Mouse (Mus musculus) CD4-positive helper T cell, adult 2 months (primary cell): ENCODE data around the gene Map3k20.

ENCODE experiments used
- DNase-seq: peaks from one replicate; pipeline ENCODE4 v3.0.0-alpha.2; 2012; ENCODE audit warnings: low read depth, missing footprints, low spot score

The Map3k20 gene

DNA sequence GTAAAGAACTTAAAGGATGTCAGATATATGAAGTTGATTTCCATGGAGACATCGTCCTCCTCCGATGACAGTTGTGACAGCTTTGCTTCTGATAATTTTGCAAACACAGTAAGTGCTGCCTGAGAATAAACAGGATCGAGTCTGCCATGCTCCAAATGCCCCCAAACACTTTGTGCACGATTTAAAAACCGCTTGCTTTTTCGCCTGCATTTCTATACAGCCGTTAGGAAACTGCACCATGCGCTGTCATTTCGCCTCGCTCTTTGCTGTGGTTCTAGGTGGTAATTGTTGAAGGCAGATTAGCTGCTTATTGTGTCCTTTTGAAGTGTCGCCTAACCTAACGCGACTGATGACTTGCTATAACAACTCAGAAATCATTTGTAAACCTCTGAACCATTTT is 193.5 kb downstream of the Map3k20 start:
- DNase-seq = no peak

DNA sequence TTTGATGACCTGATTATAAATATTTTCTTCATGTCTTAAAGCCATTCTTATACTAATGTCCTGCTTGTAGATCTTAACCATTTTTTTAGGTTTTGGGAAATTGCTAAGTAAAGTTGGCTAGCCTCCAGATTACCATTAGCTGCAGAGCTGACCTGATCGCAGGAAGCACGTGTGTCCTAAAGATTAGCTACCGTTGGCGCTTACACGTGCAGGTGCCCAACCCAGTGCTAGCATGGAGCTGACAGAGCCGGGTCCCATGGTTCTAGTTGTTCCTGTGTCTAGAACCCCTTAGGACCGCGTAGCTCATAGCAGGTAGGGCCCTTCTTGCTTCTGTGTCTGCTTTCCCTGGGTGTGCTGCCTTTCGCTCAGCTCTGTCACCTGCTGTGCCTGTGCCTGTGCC is 194.4 kb downstream of the Map3k20 start:
- no peak for DNase-seq

DNA sequence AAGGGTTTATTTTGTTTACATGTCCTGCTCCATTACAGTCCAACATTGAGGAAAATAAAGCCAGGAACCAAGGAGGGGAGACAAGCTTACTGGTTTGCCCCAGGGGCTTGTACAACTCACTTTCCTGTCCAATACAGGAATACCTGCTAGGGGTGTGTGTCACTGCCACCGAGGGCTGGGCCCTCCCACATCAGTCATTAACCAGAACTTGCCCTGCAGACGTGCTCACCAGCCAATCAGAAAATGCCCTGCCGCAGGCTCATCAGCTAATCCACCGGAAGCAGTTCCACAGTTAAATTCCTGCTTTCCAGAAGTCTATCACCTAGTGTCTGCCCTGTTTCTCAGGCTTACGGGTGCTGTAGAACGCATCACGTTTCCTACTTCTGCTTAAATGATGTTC is 206.2 kb downstream of the Map3k20 start:
- no peak for DNase-seq
